Mouse (Mus musculus) heart, postnatal 0 days (tissue): ENCODE results near the gene Olfr1377. TPM values are rescaled to one million over a fixed set of nuclear protein-coding genes. Genes with fewer than 3 reads are reported as not detected.

Experiments used
- ATAC-seq: fragments of 200-750 bp; cut with Nextera tagmentation; 2 replicates; pipeline ENCODE4 v1.8.0; 2017; ENCODE audit warnings: low read depth, moderate number of reproducible peaks, moderate library complexity; ENCODE audit not compliant: insufficient read depth
- DNase-seq: peaks from one replicate; pipeline ENCODE4 v3.0.0-alpha.2; 2016; ENCODE audit warnings: low spot score
- H3K27ac ChIP-seq: fragments of 300-500 bp; sonication (generic); 2 replicates; pipeline ENCODE4 v1.5.1; 2014; ENCODE audit warnings: low read depth, mild to moderate bottlenecking
- H3K27me3 ChIP-seq: fragments of 300-500 bp; sonication (generic); 2 replicates; pipeline ENCODE4 v1.6.1; 2014; ENCODE audit warnings: low read length, mixed read lengths; ENCODE audit not compliant: control insufficient read depth, insufficient read depth
- H3K36me3 ChIP-seq: fragments of 300-500 bp; sonication (generic); replicated peaks from 2 replicates; pipeline ENCODE4 v1.6.1; 2014; ENCODE audit warnings: low read length, mixed read lengths; ENCODE audit not compliant: control insufficient read depth, insufficient read depth
- H3K4me1 ChIP-seq: fragments of 300-500 bp; sonication (generic); 2 replicates; pipeline ENCODE4 v1.6.1; 2014; ENCODE audit warnings: antibody characterized with exemption; ENCODE audit not compliant: control insufficient read depth, insufficient read depth
- H3K4me2 ChIP-seq: fragments of 300-500 bp; sonication (generic); 2 replicates; pipeline ENCODE4 v1.6.1; 2014; ENCODE audit warnings: low read depth, mild to moderate bottlenecking, low read length, moderate library complexity
- H3K4me3 ChIP-seq: fragments of 300-500 bp; sonication (generic); 2 replicates; pipeline ENCODE4 v1.5.1; 2014; ENCODE audit warnings: low read depth, low read length
- H3K9ac ChIP-seq: fragments of 300-500 bp; sonication (generic); replicated peaks from 2 replicates; pipeline ENCODE4 v1.6.1; 2014; ENCODE audit warnings: low read depth, low read length, mixed read lengths
- H3K9me3 ChIP-seq: fragments of 300-500 bp; sonication (generic); replicated peaks from 2 replicates; pipeline ENCODE4 v1.6.1; 2016; ENCODE audit warnings: low read length; ENCODE audit not compliant: control insufficient read depth
- CTCF ChIP-seq: IDR thresholded peaks from 2 replicates; pipeline ENCODE4 v1.5.1; 2016; ENCODE audit warnings: antibody characterized with exemption, control low read depth, low read depth
- EP300 ChIP-seq: IDR thresholded peaks from 2 replicates; pipeline ENCODE4 v1.6.1; 2016; ENCODE audit warnings: antibody characterized with exemption, low read depth
- WGBS: fragments of 180-500 bp; shearing (Covaris S2); extraction: QIAGEN DNeasy Blood & Tissue Kit; methylation state at CpG from one replicate; pipeline ENCODE4 v1.1.7; 2014; 5-methylcytosine and 5-hydroxymethylcytosine counted together
- polyA plus RNA-seq: library from polyadenylated mRNA; unstranded; fragments of >200 nt; fragmentation: Nextera tagmentation; extraction: Ambion mirVana; gene quantifications from 2 replicates; pipeline ENCODE4 v1.2.1, GENCODE M21; 2015
- total RNA-seq: library from RNA; depleted of rRNA; stranded (reverse); fragments of >200 nt; gene quantifications from 2 replicates; pipeline ENCODE4 v1.2.3, GENCODE M21; 2014; ENCODE audit warnings: low replicate concordance

Olfr1377 gene
- total and polyA plus RNA-seq, 2 experiments from 2014 or later, result not detected

DNA sequence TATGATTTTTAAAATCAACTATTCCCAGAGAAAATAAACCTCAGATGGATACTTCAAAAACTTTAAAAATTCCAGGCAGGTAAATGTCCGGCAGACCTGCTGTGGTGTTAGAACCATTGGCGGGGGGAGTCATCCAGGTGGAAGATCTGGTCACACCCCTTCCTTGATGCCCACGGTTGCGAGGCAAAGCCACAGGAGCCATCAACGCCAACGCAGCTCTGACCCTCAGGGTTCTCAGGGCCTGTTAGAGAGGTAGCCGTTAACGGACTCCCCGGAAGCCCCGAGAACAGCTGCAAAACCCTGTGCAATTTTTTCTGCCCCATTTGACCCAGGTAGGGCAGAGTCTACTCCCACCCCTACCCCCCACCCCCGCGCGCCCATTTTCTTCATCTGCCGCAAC lies 38.3 kb upstream of the Olfr1377 start, which contains the start of gene 4933414I15Rik:
Gene 4933414I15Rik (minus strand): TSS at position 260 of the 400 bp plus-strand sequence.
- no peaks in the 10 kb centered on the region for H3K36me3 ChIP-seq
- 73% methylated on average over 14 of the region's 14 CpGs for WGBS
- ATAC-seq (no peak), DNase-seq (no peak)
- no peak for TF ChIP-seq CTCF
- TF ChIP-seq EP300, result no peak
- H3K4me2 ChIP-seq, result no peak within 1 kb of the TSS
- no peaks in the 10 kb centered on the region for H3K4me1 ChIP-seq
- H3K27me3 ChIP-seq, result peaks cover 25% of the 10 kb centered on the region
- no peak within 1 kb of the TSS for H3K4me3 ChIP-seq
- H3K9ac ChIP-seq, result no peak within 1 kb of the TSS
- no peak within 1 kb of the TSS for H3K27ac ChIP-seq
- no peaks in the 10 kb centered on the region for H3K9me3 ChIP-seq

DNA sequence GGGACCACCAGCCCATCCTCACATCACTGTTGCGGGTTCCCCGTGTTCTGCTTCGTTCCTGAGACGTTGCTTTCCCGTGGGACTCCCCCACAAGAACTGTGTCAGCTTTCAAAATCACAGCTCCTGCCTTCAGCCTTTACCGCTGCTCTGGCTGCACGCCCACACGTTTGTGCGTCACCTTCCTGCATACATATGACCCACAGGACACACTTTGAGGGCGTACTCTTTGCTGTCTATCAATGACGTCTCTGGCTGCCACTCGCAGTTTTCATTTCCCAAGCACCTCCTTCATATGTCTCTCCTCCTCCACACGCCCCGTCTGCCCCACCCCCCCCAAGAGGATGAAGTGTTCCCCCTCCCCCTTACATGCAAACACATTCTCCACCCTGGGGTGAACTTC lies 29.5 kb upstream of the Olfr1377 start:
- ATAC-seq, result no peak
- H3K4me3 ChIP-seq, result no peak overlapping the region
- H3K4me1 ChIP-seq, result no peaks in the 10 kb centered on the region
- peaks cover 22% of the 10 kb centered on the region for H3K27me3 ChIP-seq
- H3K27ac ChIP-seq, result no peak overlapping the region
- TF ChIP-seq EP300 (no peak), CTCF (no peak)
- no peaks in the 10 kb centered on the region for H3K36me3 ChIP-seq
- WGBS, result 50% methylated on average over 14 of the region's 14 CpGs
- H3K9ac ChIP-seq, result no peak overlapping the region
- no peak overlapping the region for H3K4me2 ChIP-seq
- H3K9me3 ChIP-seq, result no peaks in the 10 kb centered on the region
- peak; percentile 9 for DNase-seq

DNA sequence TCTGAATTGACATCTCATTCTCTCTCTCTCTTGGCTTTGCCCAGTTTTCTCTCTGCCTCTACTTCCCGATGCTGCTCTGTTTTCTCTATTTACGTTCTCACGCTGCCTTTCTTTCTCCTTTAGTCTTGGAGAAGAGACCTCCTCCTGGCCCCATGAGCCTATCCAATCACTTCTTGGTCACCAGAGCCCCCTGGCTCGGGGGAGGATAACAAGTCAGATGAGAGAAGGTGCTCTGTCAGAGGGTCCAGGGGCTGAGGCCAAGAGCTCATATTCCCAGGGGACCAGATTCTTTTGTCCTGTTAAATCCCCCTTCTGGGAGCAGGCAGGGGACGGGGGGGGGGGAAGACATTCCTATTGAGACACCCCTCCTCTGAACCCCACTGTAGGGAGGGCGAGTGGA lies 28.1 kb upstream of the Olfr1377 start, which contains the start of gene Prop1:
Gene Prop1 (minus strand): TSS at position 101 of the 400 bp plus-strand sequence.
- WGBS, result 57% methylated on average over 6 of the region's 6 CpGs
- Histone ChIP-seq H3K27me3 (peaks cover 22% of the 10 kb centered on the region), H3K4me2 (no peak within 1 kb of the TSS), H3K9ac (no peak within 1 kb of the TSS), H3K4me3 (no peak within 1 kb of the TSS), H3K27ac (no peak within 1 kb of the TSS), H3K4me1 (no peaks in the 10 kb centered on the region), H3K36me3 (no peaks in the 10 kb centered on the region), H3K9me3 (no peaks in the 10 kb centered on the region)
- ATAC-seq (no peak), DNase-seq (no peak)
- TF ChIP-seq EP300 (no peak), CTCF (no peak)

DNA sequence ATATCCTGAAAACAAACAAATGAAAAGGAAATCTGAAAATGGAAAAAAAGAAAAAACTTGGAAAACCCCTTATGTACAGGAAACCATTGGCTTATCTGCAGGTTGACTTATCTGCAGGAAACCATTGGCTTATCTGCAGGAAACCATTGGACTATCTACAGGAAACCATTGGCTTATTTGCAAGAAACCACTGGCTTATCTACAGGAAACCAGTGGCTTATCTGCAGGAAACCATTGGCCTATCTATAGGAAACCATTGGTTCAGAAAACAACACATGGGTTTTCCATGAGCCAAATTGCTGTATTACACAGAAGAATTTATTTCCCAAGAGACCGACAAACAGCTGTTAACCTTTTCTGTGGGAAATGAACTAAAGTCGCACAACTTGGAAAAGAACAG lies 16.9 kb upstream of the Olfr1377 start:
- H3K4me2 ChIP-seq, result no peak overlapping the region
- DNase-seq (peak; percentile 9), ATAC-seq (peak; percentile 44)
- peaks cover 2% of the 10 kb centered on the region; the same call in 1 of the 2 replicates for H3K27me3 ChIP-seq
- H3K4me1 ChIP-seq, result no peaks in the 10 kb centered on the region
- WGBS, result 59% methylated on average over 2 of the region's 2 CpGs
- no peak overlapping the region for H3K27ac ChIP-seq
- H3K36me3 ChIP-seq, result no peaks in the 10 kb centered on the region
- H3K9me3 ChIP-seq, result no peaks in the 10 kb centered on the region
- TF ChIP-seq EP300 (peak; percentile 95), CTCF (no peak)
- H3K9ac ChIP-seq, result no peak overlapping the region
- no peak overlapping the region for H3K4me3 ChIP-seq

DNA sequence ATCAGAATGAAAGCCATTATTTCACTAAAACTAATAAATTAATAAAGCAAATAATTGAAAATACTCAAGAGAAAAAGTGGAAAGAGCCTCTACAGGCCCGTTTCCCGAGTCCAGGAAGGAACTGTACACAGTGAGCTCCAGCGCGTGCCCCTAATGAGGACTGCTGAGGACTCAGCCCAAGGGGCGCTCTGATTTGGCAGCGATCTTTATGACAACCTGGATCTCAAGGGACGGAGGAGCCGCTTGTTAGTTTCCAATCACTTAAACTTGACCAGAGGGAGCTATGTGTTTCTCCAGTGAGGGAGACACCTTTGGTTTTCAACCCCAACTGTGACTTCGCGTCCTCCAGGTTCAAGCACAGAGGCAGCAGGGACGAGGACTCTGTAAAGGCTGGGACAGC lies 15.5 kb upstream of the Olfr1377 start, which contains the start of gene Olfr1378:
Gene Olfr1378 (plus strand): TSS at position 301 of the 400 bp plus-strand sequence.
- H3K9ac ChIP-seq, result no peak within 1 kb of the TSS
- 85% methylated on average over 11 of the region's 11 CpGs for WGBS
- H3K4me2 ChIP-seq, result no peak within 1 kb of the TSS
- TF ChIP-seq EP300, result no peak
- TF ChIP-seq CTCF, result no peak
- DNase-seq, result no peak
- H3K9me3 ChIP-seq, result no peaks in the 10 kb centered on the region
- ATAC-seq, result no peak
- H3K27me3 ChIP-seq, result peaks cover 7% of the 10 kb centered on the region; the same call in 1 of the 2 replicates
- H3K4me1 ChIP-seq, result no peaks in the 10 kb centered on the region
- H3K4me3 ChIP-seq, result no peak within 1 kb of the TSS
- H3K27ac ChIP-seq, result no peak within 1 kb of the TSS
- H3K36me3 ChIP-seq, result no peaks in the 10 kb centered on the region

DNA sequence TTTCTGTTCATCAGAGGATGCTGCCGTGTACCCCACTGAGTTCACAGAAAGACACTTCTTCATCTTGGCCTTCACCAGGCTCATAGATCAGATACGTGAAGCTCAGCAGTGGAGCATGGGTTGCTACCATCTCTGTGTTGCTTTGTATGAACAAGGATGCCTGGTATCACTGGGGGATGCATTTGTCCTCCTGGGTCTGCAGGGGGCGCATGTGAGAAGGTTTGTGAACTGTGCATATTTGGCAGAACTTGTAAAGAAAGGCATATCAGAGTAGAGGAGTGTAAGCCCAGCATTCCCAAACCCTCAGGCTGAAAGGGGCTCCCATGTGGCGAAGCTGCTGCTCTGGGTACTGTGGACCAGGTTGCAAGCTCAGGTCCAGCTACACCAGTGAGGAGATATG lies 4.6 kb upstream of the Olfr1377 start:
- ATAC-seq (no peak), DNase-seq (no peak)
- H3K27me3 ChIP-seq, result 0 out of 2 replicates have a peak, but pooled peaks cover 14% of the 10 kb centered on the region
- no peak overlapping the region for H3K4me3 ChIP-seq
- H3K27ac ChIP-seq, result no peak overlapping the region
- H3K4me1 ChIP-seq, result no peaks in the 10 kb centered on the region
- no peak overlapping the region for H3K4me2 ChIP-seq
- H3K36me3 ChIP-seq, result no peaks in the 10 kb centered on the region
- H3K9me3 ChIP-seq, result no peaks in the 10 kb centered on the region
- WGBS, result 67% methylated on average over 4 of the region's 4 CpGs
- no peak overlapping the region for H3K9ac ChIP-seq
- peak; percentile 20; the same call in 1 of the 2 replicates for TF ChIP-seq CTCF
- TF ChIP-seq EP300, result no peak
